Mouse (Mus musculus): ENCODE data around the gene Gm20388. TPM values are rescaled to one million over a fixed set of nuclear protein-coding genes. Genes with fewer than 3 reads are reported as not detected.

Gm20388 gene
- polyA plus RNA-seq, 1 experiment from 2014 or later, result not detected

GRCm38 (mm10) chr8:124310509-124310908 is 4399.9 kb downstream of the Gm20388 start:
- Histone ChIP-seq H3K27me3 (ENCODE audit: control insufficient read depth, insufficient read depth, low read length) (no peaks in the 10 kb centered on the region), H3K4me2 (ENCODE audit: low read length) (no peak overlapping the region), H3K4me1 (ENCODE audit: control insufficient read depth in 2 of 2, insufficient read depth in 2 of 2, low read length in 2 of 2) (peaks cover 16 to 42% of the 10 kb centered on the region in 2 experiments), H3K27ac (replicated peaks in 1 of 2; ENCODE audit: control insufficient read depth in 1 of 2, insufficient read depth in 1 of 2, low read depth in 2 of 2, low read length in 2 of 2) (no peak overlapping the region), H3K9ac (ENCODE audit: low read length) (no peak overlapping the region), H3K4me3 (ENCODE audit: control insufficient read depth in 1 of 2, insufficient read depth in 1 of 2, low read depth in 1 of 2, low read length in 2 of 2) (no peak overlapping the region), H3K9me3 (ENCODE audit: control insufficient read depth, low read length) (no peaks in the 10 kb centered on the region), H3K36me3 (ENCODE audit: control insufficient read depth, insufficient read depth, low read length) (peaks cover 21% of the 10 kb centered on the region; the same call in 1 of the 2 replicates)
- no peak for ATAC-seq (ENCODE audit: insufficient number of reproducible peaks, insufficient read depth, low FRiP score, low read depth)
- 87% methylated on average over 13 of the region's 13 CpGs for WGBS

- H3K9me3 ChIP-seq (ENCODE audit: control insufficient read depth, low read length), result no peaks in the 10 kb centered on the region
- H3K27ac ChIP-seq (replicated peaks in 1 of 2; ENCODE audit: control insufficient read depth in 1 of 2, insufficient read depth in 1 of 2, low read depth in 2 of 2, low read length in 2 of 2), result no peak overlapping the region
- WGBS, result 93% methylated on average over 6 of the region's 6 CpGs
- no peaks in the 10 kb centered on the region for H3K27me3 ChIP-seq (ENCODE audit: control insufficient read depth, insufficient read depth, low read length)
- H3K9ac ChIP-seq (ENCODE audit: low read length), result no peak overlapping the region
- H3K4me2 ChIP-seq (ENCODE audit: low read length), result no peak overlapping the region
- peaks cover 15% of the 10 kb centered on the region; the same call in 1 of the 2 replicates for H3K36me3 ChIP-seq (ENCODE audit: control insufficient read depth, insufficient read depth, low read length)
- H3K4me1 ChIP-seq (ENCODE audit: control insufficient read depth in 2 of 2, insufficient read depth in 2 of 2, low read length in 2 of 2), result peaks cover 21 to 48% of the 10 kb centered on the region in 2 experiments
- H3K4me3 ChIP-seq (ENCODE audit: control insufficient read depth in 1 of 2, insufficient read depth in 1 of 2, low read depth in 1 of 2, low read length in 2 of 2), result no peak overlapping the region
- no peak for ATAC-seq (ENCODE audit: insufficient number of reproducible peaks, insufficient read depth, low FRiP score, low read depth)
These were observed 4400.5 kb downstream of the Gm20388 start for GRCm38 (mm10) chr8:124311111-124311510.

- H3K4me2 ChIP-seq (ENCODE audit: low read length), result no peak overlapping the region
- no peak for ATAC-seq (ENCODE audit: insufficient number of reproducible peaks, insufficient read depth, low FRiP score, low read depth)
- no peaks in the 10 kb centered on the region for H3K27me3 ChIP-seq (ENCODE audit: control insufficient read depth, insufficient read depth, low read length)
- H3K4me1 ChIP-seq (ENCODE audit: control insufficient read depth in 2 of 2, insufficient read depth in 2 of 2, low read length in 2 of 2), result peaks cover 27 to 49% of the 10 kb centered on the region in 2 experiments
- no peaks in the 10 kb centered on the region for H3K9me3 ChIP-seq (ENCODE audit: control insufficient read depth, low read length)
- 90% methylated on average over 17 of the region's 17 CpGs for WGBS
- H3K4me3 ChIP-seq (ENCODE audit: control insufficient read depth in 1 of 2, insufficient read depth in 1 of 2, low read depth in 1 of 2, low read length in 2 of 2), result no peak overlapping the region
- H3K36me3 ChIP-seq (ENCODE audit: control insufficient read depth, insufficient read depth, low read length), result peaks cover 13% of the 10 kb centered on the region; the same call in 1 of the 2 replicates
- no peak overlapping the region for H3K9ac ChIP-seq (ENCODE audit: low read length)
- H3K27ac ChIP-seq (replicated peaks in 1 of 2; ENCODE audit: control insufficient read depth in 1 of 2, insufficient read depth in 1 of 2, low read depth in 2 of 2, low read length in 2 of 2), result no peak overlapping the region
These were observed 4401.1 kb downstream of the Gm20388 start for GRCm38 (mm10) chr8:124311723-124312122.

GRCm38 (mm10) chr8:124312228-124312627 is 4401.6 kb downstream of the Gm20388 start:
- H3K4me1 ChIP-seq (ENCODE audit: control insufficient read depth in 2 of 2, insufficient read depth in 2 of 2, low read length in 2 of 2), result peaks cover 32 to 49% of the 10 kb centered on the region in 2 experiments
- no peak overlapping the region for H3K27ac ChIP-seq (replicated peaks in 1 of 2; ENCODE audit: control insufficient read depth in 1 of 2, insufficient read depth in 1 of 2, low read depth in 2 of 2, low read length in 2 of 2)
- WGBS, result 91% methylated on average over 10 of the region's 10 CpGs
- no peak overlapping the region for H3K4me2 ChIP-seq (ENCODE audit: low read length)
- peaks cover 8% of the 10 kb centered on the region; the same call in 1 of the 2 replicates for H3K36me3 ChIP-seq (ENCODE audit: control insufficient read depth, insufficient read depth, low read length)
- no peaks in the 10 kb centered on the region for H3K9me3 ChIP-seq (ENCODE audit: control insufficient read depth, low read length)
- H3K4me3 ChIP-seq (ENCODE audit: control insufficient read depth in 1 of 2, insufficient read depth in 1 of 2, low read depth in 1 of 2, low read length in 2 of 2), result no peak overlapping the region
- no peaks in the 10 kb centered on the region for H3K27me3 ChIP-seq (ENCODE audit: control insufficient read depth, insufficient read depth, low read length)
- H3K9ac ChIP-seq (ENCODE audit: low read length), result no peak overlapping the region
- ATAC-seq (ENCODE audit: insufficient number of reproducible peaks, insufficient read depth, low FRiP score, low read depth), result no peak

- 57% methylated on average over 10 of the region's 10 CpGs for WGBS
- no peak overlapping the region for H3K4me2 ChIP-seq (ENCODE audit: low read length)
These were observed 4404.2 kb downstream of the Gm20388 start for GRCm38 (mm10) chr8:124314803-124315202.

GRCm38 (mm10) chr8:124316466-124317136 is 4406.0 kb downstream of the Gm20388 start:
- H3K27ac ChIP-seq (replicated peaks in 1 of 2; ENCODE audit: control insufficient read depth in 1 of 2, insufficient read depth in 1 of 2, low read depth in 2 of 2, low read length in 2 of 2), result peak overlapping the region; percentile 83 to 93
- H3K9ac ChIP-seq (ENCODE audit: low read length), result peak overlapping the region; percentile 59
- 9% methylated on average over 12 of the region's 12 CpGs for WGBS
- ATAC-seq (ENCODE audit: insufficient number of reproducible peaks, insufficient read depth, low FRiP score, low read depth), result peak; percentile 75
- no peaks in the 10 kb centered on the region for H3K27me3 ChIP-seq (ENCODE audit: control insufficient read depth, insufficient read depth, low read length)
- H3K4me2 ChIP-seq (ENCODE audit: low read length), result peak overlapping the region; percentile 51
- no peaks in the 10 kb centered on the region for H3K9me3 ChIP-seq (ENCODE audit: control insufficient read depth, low read length)
- H3K4me3 ChIP-seq (ENCODE audit: control insufficient read depth in 1 of 2, insufficient read depth in 1 of 2, low read depth in 1 of 2, low read length in 2 of 2), result no peak overlapping the region; a peak in 1 of 4 replicates
- H3K4me1 ChIP-seq (ENCODE audit: control insufficient read depth in 2 of 2, insufficient read depth in 2 of 2, low read length in 2 of 2), result peaks cover 47 to 63% of the 10 kb centered on the region in 2 experiments
- H3K36me3 ChIP-seq (ENCODE audit: control insufficient read depth, insufficient read depth, low read length), result no peaks in the 10 kb centered on the region

More at GRCm38 (mm10) chr8:124314803-124315202, 4404.2 kb downstream of the Gm20388 start:
- H3K27ac ChIP-seq (replicated peaks in 1 of 2; ENCODE audit: control insufficient read depth in 1 of 2, insufficient read depth in 1 of 2, low read depth in 2 of 2, low read length in 2 of 2), result 0 out of 4 replicates have a peak overlapping the region, but pooled peaks of 1 of the 2 experiments have one; percentile 48
- no peak overlapping the region for H3K4me3 ChIP-seq (ENCODE audit: control insufficient read depth in 1 of 2, insufficient read depth in 1 of 2, low read depth in 1 of 2, low read length in 2 of 2)
- no peak overlapping the region; the same call in 1 of the 2 replicates for H3K9ac ChIP-seq (ENCODE audit: low read length)
- no peak for ATAC-seq (ENCODE audit: insufficient number of reproducible peaks, insufficient read depth, low FRiP score, low read depth)
- H3K4me1 ChIP-seq (ENCODE audit: control insufficient read depth in 2 of 2, insufficient read depth in 2 of 2, low read length in 2 of 2), result peaks cover 44 to 59% of the 10 kb centered on the region in 2 experiments
- peaks cover 6% of the 10 kb centered on the region; the same call in 1 of the 2 replicates for H3K36me3 ChIP-seq (ENCODE audit: control insufficient read depth, insufficient read depth, low read length)
- no peaks in the 10 kb centered on the region for H3K9me3 ChIP-seq (ENCODE audit: control insufficient read depth, low read length)
- H3K27me3 ChIP-seq (ENCODE audit: control insufficient read depth, insufficient read depth, low read length), result no peaks in the 10 kb centered on the region

GRCm38 (mm10) chr8:124317191-124317682 is 4406.6 kb downstream of the Gm20388 start:
- Histone ChIP-seq H3K27me3 (ENCODE audit: control insufficient read depth, insufficient read depth, low read length) (no peaks in the 10 kb centered on the region), H3K36me3 (ENCODE audit: control insufficient read depth, insufficient read depth, low read length) (peaks cover 2% of the 10 kb centered on the region; the same call in 1 of the 2 replicates), H3K4me2 (ENCODE audit: low read length) (peak overlapping the region; percentile 51), H3K4me1 (ENCODE audit: control insufficient read depth in 2 of 2, insufficient read depth in 2 of 2, low read length in 2 of 2) (peaks cover 47 to 63% of the 10 kb centered on the region in 2 experiments), H3K4me3 (ENCODE audit: control insufficient read depth in 1 of 2, insufficient read depth in 1 of 2, low read depth in 1 of 2, low read length in 2 of 2) (no peak overlapping the region), H3K9me3 (ENCODE audit: control insufficient read depth, low read length) (no peaks in the 10 kb centered on the region), H3K27ac (replicated peaks in 1 of 2; ENCODE audit: control insufficient read depth in 1 of 2, insufficient read depth in 1 of 2, low read depth in 2 of 2, low read length in 2 of 2) (peak overlapping the region; percentile 83 to 93), H3K9ac (ENCODE audit: low read length) (peak overlapping the region; percentile 59)
- no peak for ATAC-seq (ENCODE audit: insufficient number of reproducible peaks, insufficient read depth, low FRiP score, low read depth)
- WGBS, result 35% methylated on average over 8 of the region's 8 CpGs

Data from heart, embryonic 14.5 days (tissue).